Mouse (Mus musculus) midbrain, embryonic 14.5 days (tissue): Measurements from ENCODE around the gene Slc44a1. TPM values are rescaled to one million over a fixed set of nuclear protein-coding genes. Genes with fewer than 3 reads are reported as not detected.

Experiments used
- polyA plus RNA-seq: library from polyadenylated mRNA; unstranded; fragments of >200 nt; fragmentation: Nextera tagmentation; extraction: Ambion mirVana; gene quantifications from 2 replicates; pipeline ENCODE4 v1.2.1, GENCODE M21; 2014

Slc44a1 gene
- polyA plus RNA-seq, 1 experiment from 2014 or later, result 16.1 TPM

Other genes starting within 250 kb of the Slc44a1 start
- 37.0 and 41.5 TPM in 2 replicates for gene Fsd1l, start 191.1 kb downstream of the Slc44a1 start, polyA plus RNA-seq